Mouse (Mus musculus) lung, postnatal 0 days (tissue): Measurements from ENCODE around the gene Ctns.

ENCODE experiments used
- CTCF ChIP-seq: IDR thresholded peaks from 2 replicates; pipeline ENCODE4 v1.5.1; 2016; ENCODE audit warnings: antibody characterized with exemption, mild to moderate bottlenecking
- EP300 ChIP-seq: IDR thresholded peaks from 2 replicates; pipeline ENCODE4 v1.6.1; 2016; ENCODE audit warnings: antibody characterized with exemption, mild to moderate bottlenecking, control low read depth

DNA sequence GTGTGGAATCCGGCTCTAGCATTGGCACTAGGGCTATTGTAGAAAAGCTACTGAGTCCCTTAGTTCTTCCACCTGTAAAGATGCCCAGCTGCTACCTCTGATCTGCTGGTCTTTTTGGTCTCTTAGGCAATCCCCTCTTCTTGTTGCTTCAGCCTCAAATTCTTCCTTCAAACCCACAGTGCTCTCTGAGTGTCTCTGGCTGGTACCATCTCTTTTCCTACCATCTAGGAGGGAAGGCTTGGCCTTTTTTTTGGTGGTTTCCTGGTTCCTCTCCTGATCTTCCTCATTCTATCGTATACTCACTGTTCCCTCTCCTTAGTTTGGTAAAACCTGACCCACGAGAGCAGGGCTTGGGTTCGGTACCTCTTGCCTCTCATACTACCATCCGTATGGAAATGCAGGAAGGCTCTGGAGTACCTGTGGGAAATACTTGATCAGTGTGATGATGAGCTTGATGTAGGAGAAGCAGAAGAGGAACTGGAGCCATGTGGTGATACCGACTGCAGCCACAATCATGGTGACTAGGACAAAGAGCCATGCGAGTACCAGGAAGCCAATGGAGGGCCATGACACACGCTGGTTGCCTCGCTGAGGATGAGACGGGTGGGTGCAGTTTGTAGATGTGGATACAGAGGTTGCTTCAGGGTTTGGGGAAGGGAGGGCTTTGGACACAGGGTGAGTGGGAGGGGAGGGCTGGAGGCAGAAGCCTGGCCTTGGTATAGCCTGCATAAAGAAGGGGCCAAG, 12.8 kb downstream of the Ctns start:
- TF ChIP-seq CTCF (no peak), EP300 (no peak)
